Mouse (Mus musculus): Measurements from ENCODE around the gene Dpep3.
"Not testable (repeated sequence)": the region's sequence is repeated elsewhere in the genome, so short reads cannot be mapped to it uniquely, and the experiment has no call there.

Dpep3 gene

GRCm38 (mm10) chr8:105991546-105991945 lies 12.3 kb upstream of the Dpep3 start:
- H3K4me1 ChIP-seq (replicated peaks; ENCODE audit: low read depth, low read length) = peaks cover 23% of the 10 kb centered on the region
- TF ChIP-seq CTCF (conservative IDR thresholded peaks at IDR 0.05; ENCODE audit: low read length) (no peak), NANOG (IDR thresholded peaks at IDR 0.05; ENCODE audit: borderline replicate concordance, low read length) (no peak), POU5F1 (IDR thresholded peaks at IDR 0.05; ENCODE audit: borderline replicate concordance, low read length) (no peak)
- H3K36me3 ChIP-seq (ENCODE audit: insufficient read depth, low read length) = no peaks in the 10 kb centered on the region

GRCm38 (mm10) chr8:105990856-105991387 lies 11.7 kb upstream of the Dpep3 start, which contains the start of gene Dus2:
Dus2 (plus strand) TSS chr8:105991337.
- Histone ChIP-seq H3K36me3 (ENCODE audit: insufficient read depth, low read length) (no peaks in the 10 kb centered on the region), H3K9me3 (ENCODE audit: low read length) (no peaks in the 10 kb centered on the region), H3K4me1 (replicated peaks; ENCODE audit: low read depth, low read length) (peaks cover 23% of the 10 kb centered on the region), H3K27me3 (ENCODE audit: insufficient read depth, low read length) (peaks cover 29% of the 10 kb centered on the region), H3K4me3 (replicated peaks; ENCODE audit: low read length) (peak within 1 kb of the TSS; percentile 45)
- TF ChIP-seq NANOG (IDR thresholded peaks at IDR 0.05; ENCODE audit: borderline replicate concordance, low read length) (no peak), CTCF (conservative IDR thresholded peaks at IDR 0.05; ENCODE audit: low read length) (peak; percentile 77), POU5F1 (IDR thresholded peaks at IDR 0.05; ENCODE audit: borderline replicate concordance, low read length) (no peak)

More at GRCm38 (mm10) chr8:105991546-105991945, 12.3 kb upstream of the Dpep3 start:
- Histone ChIP-seq H3K27me3 (ENCODE audit: insufficient read depth, low read length) (peaks cover 32% of the 10 kb centered on the region), H3K4me3 (replicated peaks; ENCODE audit: low read length) (no peak overlapping the region), H3K9me3 (ENCODE audit: low read length) (no peaks in the 10 kb centered on the region)

- TF ChIP-seq POU5F1 (IDR thresholded peaks at IDR 0.05; ENCODE audit: borderline replicate concordance, low read length) (no peak), NANOG (IDR thresholded peaks at IDR 0.05; ENCODE audit: borderline replicate concordance, low read length) (no peak), CTCF (conservative IDR thresholded peaks at IDR 0.05; ENCODE audit: low read length) (no peak)
Observed at GRCm38 (mm10) chr8:105988546-105988945, 9.3 kb upstream of the Dpep3 start.

GRCm38 (mm10) chr8:105983406-105983805 lies 4.2 kb upstream of the Dpep3 start:
- not testable (repeated sequence) for H3K36me3 ChIP-seq (ENCODE audit: insufficient read depth, low read length); H3K4me3 ChIP-seq (replicated peaks; ENCODE audit: low read length); H3K27me3 ChIP-seq (ENCODE audit: insufficient read depth, low read length)
- peaks cover 27% of the 10 kb centered on the region for H3K9me3 ChIP-seq (ENCODE audit: low read length)
- H3K4me1 ChIP-seq (replicated peaks; ENCODE audit: low read depth, low read length) = peaks cover 16% of the 10 kb centered on the region

More at GRCm38 (mm10) chr8:105988546-105988945, 9.3 kb upstream of the Dpep3 start:
- Histone ChIP-seq H3K9me3 (ENCODE audit: low read length) (no peaks in the 10 kb centered on the region), H3K36me3 (ENCODE audit: insufficient read depth, low read length) (no peaks in the 10 kb centered on the region), H3K4me1 (replicated peaks; ENCODE audit: low read depth, low read length) (peaks cover 30% of the 10 kb centered on the region), H3K4me3 (replicated peaks; ENCODE audit: low read length) (no peak overlapping the region), H3K27me3 (ENCODE audit: insufficient read depth, low read length) (peaks cover 26% of the 10 kb centered on the region)

GRCm38 (mm10) chr8:105981146-105981545 lies 1.9 kb upstream of the Dpep3 start:
- Histone ChIP-seq H3K36me3 (ENCODE audit: insufficient read depth, low read length) (no peaks in the 10 kb centered on the region), H3K27me3 (ENCODE audit: insufficient read depth, low read length) (peaks cover 4% of the 10 kb centered on the region), H3K9me3 (ENCODE audit: low read length) (peaks cover 32% of the 10 kb centered on the region), H3K4me3 (replicated peaks; ENCODE audit: low read length) (no peak overlapping the region), H3K4me1 (replicated peaks; ENCODE audit: low read depth, low read length) (peaks cover 19% of the 10 kb centered on the region)
- TF ChIP-seq NANOG (IDR thresholded peaks at IDR 0.05; ENCODE audit: borderline replicate concordance, low read length) (no peak), CTCF (conservative IDR thresholded peaks at IDR 0.05; ENCODE audit: low read length) (no peak), POU5F1 (IDR thresholded peaks at IDR 0.05; ENCODE audit: borderline replicate concordance, low read length) (no peak)

- Histone ChIP-seq H3K4me1 (replicated peaks; ENCODE audit: low read depth, low read length) (peaks cover 56% of the 10 kb centered on the region), H3K27me3 (ENCODE audit: insufficient read depth, low read length) (no peaks in the 10 kb centered on the region), H3K4me3 (replicated peaks; ENCODE audit: low read length) (no peak overlapping the region), H3K36me3 (ENCODE audit: insufficient read depth, low read length) (0 out of 2 replicates have a peak, but pooled peaks cover 2% of the 10 kb centered on the region), H3K9me3 (ENCODE audit: low read length) (peaks cover 25% of the 10 kb centered on the region)
- TF ChIP-seq POU5F1 (IDR thresholded peaks at IDR 0.05; ENCODE audit: borderline replicate concordance, low read length) (no peak), NANOG (IDR thresholded peaks at IDR 0.05; ENCODE audit: borderline replicate concordance, low read length) (no peak), CTCF (conservative IDR thresholded peaks at IDR 0.05; ENCODE audit: low read length) (peak; percentile 29)
Observed at GRCm38 (mm10) chr8:105975363-105975762, 3.9 kb downstream of the Dpep3 start.

- Histone ChIP-seq H3K36me3 (ENCODE audit: insufficient read depth, low read length) (0 out of 2 replicates have a peak, but pooled peaks cover 2% of the 10 kb centered on the region), H3K27me3 (ENCODE audit: insufficient read depth, low read length) (0 out of 2 replicates have a peak, but pooled peaks cover 2% of the 10 kb centered on the region), H3K4me1 (replicated peaks; ENCODE audit: low read depth, low read length) (peaks cover 84% of the 10 kb centered on the region), H3K9me3 (ENCODE audit: low read length) (no peaks in the 10 kb centered on the region), H3K4me3 (replicated peaks; ENCODE audit: low read length) (no peak overlapping the region)
- TF ChIP-seq NANOG (IDR thresholded peaks at IDR 0.05; ENCODE audit: borderline replicate concordance, low read length) = no peak
Observed at GRCm38 (mm10) chr8:105971019-105971720, 8.1 kb downstream of the Dpep3 start.

GRCm38 (mm10) chr8:105969367-105969766 lies 9.9 kb downstream of the Dpep3 start:
- Histone ChIP-seq H3K9me3 (ENCODE audit: low read length) (no peaks in the 10 kb centered on the region), H3K36me3 (ENCODE audit: insufficient read depth, low read length) (no peaks in the 10 kb centered on the region), H3K4me3 (replicated peaks; ENCODE audit: low read length) (no peak overlapping the region), H3K27me3 (ENCODE audit: insufficient read depth, low read length) (peaks cover 6% of the 10 kb centered on the region; the same call in 1 of the 2 replicates), H3K4me1 (replicated peaks; ENCODE audit: low read depth, low read length) (peaks cover 82% of the 10 kb centered on the region)
- TF ChIP-seq CTCF (conservative IDR thresholded peaks at IDR 0.05; ENCODE audit: low read length) (no peak), POU5F1 (IDR thresholded peaks at IDR 0.05; ENCODE audit: borderline replicate concordance, low read length) (no peak), NANOG (IDR thresholded peaks at IDR 0.05; ENCODE audit: borderline replicate concordance, low read length) (no peak)

All from E14TG2a.4 (cell line).